Mouse (Mus musculus) left cerebral cortex, postnatal 14 days (tissue): ENCODE measurements around the gene Btbd1. TPM values are rescaled to one million over a fixed set of nuclear protein-coding genes. Genes with fewer than 3 reads are reported as not detected.

ENCODE experiments used
- total RNA-seq, 2 experiments: library from RNA; stranded (reverse); gene quantifications; 2 replicates each; pipeline ENCODE4 v1.2.3; 2021

The Btbd1 gene
- total RNA-seq, 2 experiments from 2014 or later, result 123 to 130 TPM

Other genes with a start within 250 kb of the Btbd1 start
- 10 to 100 TPM; 74.9 to 79.6 TPM for gene Homer2, start 121.9 kb downstream of the Btbd1 start, total RNA-seq
- 10 to 100 TPM; 70.9 to 73.7 TPM for gene Ramac, start 66.5 kb downstream of the Btbd1 start, total RNA-seq
- 10 to 100 TPM; 28.8 to 29.1 TPM for gene 3110040N11Rik, start 40.0 kb downstream of the Btbd1 start, total RNA-seq
- gene Gm10160, start 26.4 kb upstream of the Btbd1 start, total RNA-seq, result not detected
- 10 to 100 TPM; 36.3 to 42.0 TPM for gene Tm6sf1, start 29.6 kb upstream of the Btbd1 start, total RNA-seq
- gene Hdgfl3, start 105.0 kb upstream of the Btbd1 start, total RNA-seq, result 10 to 100 TPM; 68.7 to 72.5 TPM
- not detected for gene Bnc1, start 162.9 kb upstream of the Btbd1 start, total RNA-seq